Mouse (Mus musculus): Measurements from ENCODE around the gene St6galnac6. TPM values are rescaled to one million over a fixed set of nuclear protein-coding genes. Genes with fewer than 3 reads are reported as not detected.
A peak's percentile ranks its signal among the peaks of the same experiment; 100 is the strongest.

St6galnac6 gene
- polyA plus RNA-seq, 1 experiment from 2014 or later = 27.7 TPM

- Histone ChIP-seq H3K4me2 (no peak overlapping the region), H3K4me3 (no peak overlapping the region), H3K4me1 (replicated peaks) (peaks cover 14% of the 10 kb centered on the region), H3K27ac (replicated peaks) (no peak overlapping the region), H3K9me3 (no peaks in the 10 kb centered on the region), H3K9ac (no peak overlapping the region), H3K36me3 (peaks cover 4% of the 10 kb centered on the region; the same call in 1 of the 2 replicates), H3K27me3 (no peaks in the 10 kb centered on the region)
- ATAC-seq (ENCODE audit: low FRiP score, low read depth) = no peak
- 63% methylated on average over 5 of the region's 5 CpGs for WGBS
Observed at GRCm38 (mm10) chr2:32633660-32634059, 34.2 kb downstream of the St6galnac6 start.

DNA sequence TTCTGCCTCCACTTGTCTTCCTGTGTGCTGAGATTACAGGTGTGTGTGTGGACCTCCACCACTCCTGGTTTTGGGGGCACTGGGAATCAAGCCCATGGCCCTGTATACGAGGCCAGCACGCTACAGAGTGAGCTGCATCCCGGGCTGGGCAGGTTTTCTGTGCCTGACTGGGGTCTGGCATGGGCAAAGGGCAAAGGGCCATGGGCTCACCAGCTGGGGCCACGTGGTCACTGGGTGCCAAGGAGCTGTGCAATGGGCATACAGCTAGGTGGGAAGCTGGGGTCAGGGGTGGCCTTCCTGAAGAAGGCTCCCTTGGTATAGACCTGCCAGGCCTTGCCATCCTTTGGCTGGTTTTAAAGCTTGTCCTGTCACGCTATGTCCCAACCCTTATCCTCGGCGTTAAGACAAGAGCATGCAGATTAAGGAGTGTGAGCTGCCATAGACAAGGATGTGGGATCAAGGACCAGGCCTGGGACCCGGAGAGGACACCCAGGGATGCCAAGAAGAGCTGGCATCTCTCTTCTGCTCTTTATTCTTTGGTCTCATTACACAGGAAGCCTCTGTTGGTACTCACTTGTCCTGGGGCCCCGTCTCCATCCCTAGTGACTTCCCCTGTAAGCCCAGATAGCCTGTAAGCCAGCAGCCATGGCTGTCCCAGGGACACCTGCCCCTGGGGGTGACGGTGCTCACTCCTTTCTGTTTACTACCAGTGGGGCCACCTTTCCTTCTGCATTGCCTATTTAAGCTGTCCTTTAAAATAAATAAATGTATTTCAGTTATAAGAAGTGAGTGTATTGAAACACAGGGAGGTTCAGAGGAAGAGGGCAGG lies 35.0 kb downstream of the St6galnac6 start:
- no peak for ATAC-seq (ENCODE audit: low FRiP score, low read depth)

GRCm38 (mm10) chr2:32636617-32637016 lies 37.1 kb downstream of the St6galnac6 start:
- H3K27ac ChIP-seq (replicated peaks) = no peak overlapping the region
- no peak for ATAC-seq (ENCODE audit: low FRiP score, low read depth)
- no peak overlapping the region for H3K4me3 ChIP-seq
- no peaks in the 10 kb centered on the region; the same call in 1 of the 2 replicates for H3K4me1 ChIP-seq (replicated peaks)
- H3K9me3 ChIP-seq = no peaks in the 10 kb centered on the region
- no peak overlapping the region for H3K4me2 ChIP-seq
- H3K36me3 ChIP-seq = peaks cover 4% of the 10 kb centered on the region; the same call in 1 of the 2 replicates
- H3K27me3 ChIP-seq = no peaks in the 10 kb centered on the region
- no peak overlapping the region for H3K9ac ChIP-seq
- 84% methylated on average over 7 of the region's 7 CpGs for WGBS

More for the DNA sequence above, 35.0 kb downstream of the St6galnac6 start:
- Histone ChIP-seq H3K9ac (no peak overlapping the region), H3K4me2 (no peak overlapping the region), H3K4me1 (replicated peaks) (peaks cover 6% of the 10 kb centered on the region), H3K27ac (replicated peaks) (no peak overlapping the region), H3K27me3 (no peaks in the 10 kb centered on the region), H3K4me3 (no peak overlapping the region), H3K36me3 (peaks cover 4% of the 10 kb centered on the region; the same call in 1 of the 2 replicates), H3K9me3 (no peaks in the 10 kb centered on the region)
- 88% methylated on average over 10 of the region's 10 CpGs for WGBS

DNA sequence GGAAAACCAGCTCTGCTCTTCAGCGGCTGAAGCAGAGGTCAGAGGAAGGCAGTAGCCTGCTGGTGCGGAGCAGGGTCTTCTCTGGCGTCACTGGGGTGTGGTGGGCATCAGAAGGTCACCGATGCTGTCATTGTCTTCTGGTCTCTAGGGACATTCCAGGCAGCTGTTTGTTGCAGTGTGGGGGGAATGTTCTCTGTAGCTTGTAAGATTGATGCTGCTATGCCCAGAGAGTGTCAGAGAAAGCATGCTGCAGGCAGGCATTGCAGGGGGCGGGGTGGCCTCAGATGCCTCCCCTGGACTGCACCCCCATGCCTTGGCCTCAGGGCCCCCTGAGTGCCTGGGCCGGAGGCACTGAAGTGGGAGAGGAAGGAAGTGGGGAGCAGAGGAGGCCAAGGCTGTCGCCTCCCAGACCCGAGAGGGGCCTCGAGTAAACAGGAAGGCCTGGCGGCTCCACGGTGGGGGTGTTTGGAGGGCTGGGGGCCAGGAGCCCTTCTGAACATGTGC lies 38.3 kb downstream of the St6galnac6 start:
- ATAC-seq (ENCODE audit: low FRiP score, low read depth) = peak; percentile 49; the same call in 1 of the 2 replicates
- Histone ChIP-seq H3K4me3 (no peak overlapping the region), H3K9ac (no peak overlapping the region), H3K27me3 (no peaks in the 10 kb centered on the region), H3K9me3 (no peaks in the 10 kb centered on the region), H3K4me1 (replicated peaks) (peaks cover 2% of the 10 kb centered on the region; the same call in 1 of the 2 replicates), H3K4me2 (no peak overlapping the region), H3K27ac (replicated peaks) (no peak overlapping the region), H3K36me3 (peaks cover 4% of the 10 kb centered on the region; the same call in 1 of the 2 replicates)
- WGBS = 31% methylated on average over 11 of the region's 11 CpGs

DNA sequence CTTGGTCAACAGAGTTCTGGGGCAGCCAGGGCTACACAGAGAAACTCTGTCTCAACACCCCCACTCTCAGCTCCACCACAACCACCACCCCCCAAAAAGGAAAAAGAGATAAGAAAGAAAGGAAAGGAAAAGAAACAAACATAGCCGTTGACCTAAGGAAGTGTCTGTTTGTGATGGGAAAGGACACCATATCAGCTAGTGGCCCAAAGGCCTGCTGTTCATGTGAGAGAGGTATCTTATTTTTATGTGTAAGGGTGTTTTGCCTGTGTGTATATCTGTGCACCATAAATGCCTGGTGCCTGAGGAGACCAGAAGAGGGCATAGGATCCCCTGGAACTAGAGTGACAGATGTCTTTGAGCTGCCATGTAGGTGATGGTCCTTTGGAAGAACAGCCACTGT lies 40.1 kb downstream of the St6galnac6 start:
- H3K4me3 ChIP-seq = no peak overlapping the region
- H3K4me1 ChIP-seq (replicated peaks) = peaks cover 5% of the 10 kb centered on the region; the same call in 1 of the 2 replicates
- H3K4me2 ChIP-seq = no peak overlapping the region
- no peak for ATAC-seq (ENCODE audit: low FRiP score, low read depth)
- no peaks in the 10 kb centered on the region for H3K27me3 ChIP-seq
- no peaks in the 10 kb centered on the region for H3K9me3 ChIP-seq
- WGBS = 95% methylated on average over 1 of the region's 1 CpGs
- no peaks in the 10 kb centered on the region for H3K36me3 ChIP-seq
- H3K9ac ChIP-seq = no peak overlapping the region
- no peak overlapping the region for H3K27ac ChIP-seq (replicated peaks)

DNA sequence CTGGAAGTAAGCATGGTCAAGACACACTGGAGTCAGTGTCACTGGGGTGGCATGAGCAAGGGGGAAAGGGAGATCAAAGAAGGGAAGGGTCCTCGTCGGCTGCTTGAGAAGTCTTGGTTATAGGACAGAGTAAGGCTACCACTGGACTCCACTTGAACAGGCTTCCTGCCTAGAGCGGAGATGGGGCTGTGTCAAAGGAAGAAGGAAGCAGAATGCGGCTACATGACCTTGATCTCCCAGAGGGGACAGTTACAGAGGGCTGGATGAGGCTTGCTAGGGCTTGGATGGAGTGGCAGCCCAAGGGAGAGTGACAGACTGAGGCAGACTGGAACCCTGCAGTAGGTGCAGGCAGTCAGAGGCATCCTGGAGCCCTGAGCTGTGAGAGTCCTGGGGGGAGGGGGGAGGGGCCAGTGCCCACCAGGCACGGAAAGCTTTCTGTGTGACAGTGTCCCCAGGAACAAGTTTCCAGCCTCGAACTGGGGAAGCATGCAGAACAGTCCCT lies 41.1 kb downstream of the St6galnac6 start:
- H3K4me3 ChIP-seq = no peak overlapping the region
- no peak overlapping the region for H3K4me2 ChIP-seq
- no peaks in the 10 kb centered on the region for H3K9me3 ChIP-seq
- no peak overlapping the region for H3K27ac ChIP-seq (replicated peaks)
- H3K27me3 ChIP-seq = no peaks in the 10 kb centered on the region
- H3K4me1 ChIP-seq (replicated peaks) = 0 out of 2 replicates have a peak, but pooled peaks cover 5% of the 10 kb centered on the region
- no peak for ATAC-seq (ENCODE audit: low FRiP score, low read depth)
- WGBS = 68% methylated on average over 6 of the region's 6 CpGs
- H3K36me3 ChIP-seq = no peaks in the 10 kb centered on the region
- no peak overlapping the region for H3K9ac ChIP-seq

DNA sequence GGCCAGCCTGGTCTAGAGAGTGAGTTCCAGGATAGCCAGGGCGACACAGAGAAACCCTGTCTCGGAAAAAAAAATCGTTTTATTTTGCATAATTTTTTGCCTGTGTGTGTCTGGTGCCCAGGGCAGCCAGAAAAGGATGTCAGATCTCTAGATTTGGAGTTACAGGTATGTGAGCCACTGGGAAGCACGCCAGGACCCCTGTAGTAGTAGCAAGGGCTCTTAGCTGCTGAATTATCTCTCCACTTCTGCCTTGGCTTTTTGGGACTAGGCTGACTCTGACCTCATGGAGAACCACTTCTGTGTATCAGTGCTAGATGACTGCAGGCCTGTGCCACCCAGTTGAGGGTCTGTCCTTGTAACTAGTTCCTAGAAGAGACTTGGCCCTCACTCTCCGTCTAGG lies 42.3 kb downstream of the St6galnac6 start:
- H3K36me3 ChIP-seq = no peaks in the 10 kb centered on the region
- H3K9me3 ChIP-seq = no peaks in the 10 kb centered on the region
- H3K9ac ChIP-seq = no peak overlapping the region
- ATAC-seq (ENCODE audit: low FRiP score, low read depth) = no peak
- H3K27ac ChIP-seq (replicated peaks) = no peak overlapping the region
- H3K4me3 ChIP-seq = no peak overlapping the region
- H3K4me1 ChIP-seq (replicated peaks) = 0 out of 2 replicates have a peak, but pooled peaks cover 5% of the 10 kb centered on the region
- H3K27me3 ChIP-seq = no peaks in the 10 kb centered on the region
- no peak overlapping the region for H3K4me2 ChIP-seq
- 86% methylated on average over 5 of the region's 5 CpGs for WGBS

- H3K4me3 ChIP-seq = no peak overlapping the region
- WGBS = 67% methylated on average over 7 of the region's 7 CpGs
- H3K27ac ChIP-seq (replicated peaks) = no peak overlapping the region; the same call in 1 of the 2 replicates
- H3K4me2 ChIP-seq = no peak overlapping the region
- H3K9ac ChIP-seq = no peak overlapping the region
- no peak for ATAC-seq (ENCODE audit: low FRiP score, low read depth)
- no peaks in the 10 kb centered on the region for H3K9me3 ChIP-seq
- 0 out of 2 replicates have a peak, but pooled peaks cover 5% of the 10 kb centered on the region for H3K4me1 ChIP-seq (replicated peaks)
- H3K27me3 ChIP-seq = no peaks in the 10 kb centered on the region
- no peaks in the 10 kb centered on the region for H3K36me3 ChIP-seq
Observed at GRCm38 (mm10) chr2:32642813-32643212, 43.3 kb downstream of the St6galnac6 start.

GRCm38 (mm10) chr2:32644083-32644482 lies 44.6 kb downstream of the St6galnac6 start:
- ATAC-seq (ENCODE audit: low FRiP score, low read depth) = no peak
- no peak overlapping the region for H3K27ac ChIP-seq (replicated peaks)
- no peak overlapping the region for H3K4me2 ChIP-seq
- 87% methylated on average over 9 of the region's 9 CpGs for WGBS
- H3K9me3 ChIP-seq = no peaks in the 10 kb centered on the region
- H3K9ac ChIP-seq = no peak overlapping the region
- no peaks in the 10 kb centered on the region for H3K36me3 ChIP-seq
- H3K4me1 ChIP-seq (replicated peaks) = 0 out of 2 replicates have a peak, but pooled peaks cover 5% of the 10 kb centered on the region
- H3K27me3 ChIP-seq = no peaks in the 10 kb centered on the region
- H3K4me3 ChIP-seq = no peak overlapping the region

DNA sequence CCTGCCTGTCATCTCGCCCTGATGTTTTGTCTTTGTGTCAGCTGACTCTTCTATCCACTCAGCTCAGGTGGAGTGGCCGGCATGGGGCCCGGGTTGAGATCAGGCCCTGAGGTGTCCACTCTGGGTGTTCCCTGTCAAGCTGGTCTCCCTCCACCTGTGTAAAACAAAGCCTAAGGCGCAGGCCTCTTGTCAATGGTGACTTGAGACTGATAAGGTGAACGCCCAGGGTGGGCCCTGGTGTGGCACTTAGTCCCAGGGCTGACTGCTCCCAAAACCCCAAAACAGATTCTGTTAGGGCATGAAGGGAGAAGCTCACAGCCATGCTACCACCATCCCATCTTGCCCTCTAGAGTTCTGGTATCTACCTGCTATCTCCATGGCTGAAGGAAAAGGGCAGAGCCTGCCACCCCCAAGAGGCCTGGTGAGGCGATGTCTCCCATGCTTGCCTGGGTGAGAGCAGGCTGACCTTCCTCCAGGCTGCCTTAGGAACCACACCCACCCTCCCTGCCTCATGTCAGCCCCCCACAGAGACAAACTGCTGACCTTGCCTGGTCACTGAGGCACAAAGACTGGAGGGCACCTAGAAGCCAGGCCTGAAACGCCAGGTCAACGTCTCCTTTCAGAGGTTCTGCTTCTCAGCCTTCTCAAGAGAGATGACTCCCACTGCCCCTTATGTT lies 45.4 kb downstream of the St6galnac6 start:
- Histone ChIP-seq H3K9me3 (no peaks in the 10 kb centered on the region), H3K4me2 (no peak overlapping the region), H3K36me3 (no peaks in the 10 kb centered on the region), H3K4me1 (replicated peaks) (0 out of 2 replicates have a peak, but pooled peaks cover 5% of the 10 kb centered on the region), H3K27me3 (no peaks in the 10 kb centered on the region), H3K9ac (no peak overlapping the region), H3K4me3 (no peak overlapping the region), H3K27ac (replicated peaks) (no peak overlapping the region)
- 85% methylated on average over 8 of the region's 8 CpGs for WGBS
- no peak for ATAC-seq (ENCODE audit: low FRiP score, low read depth)

- no peak overlapping the region for H3K27ac ChIP-seq (replicated peaks)
- no peak overlapping the region for H3K9ac ChIP-seq
- H3K4me3 ChIP-seq = no peak overlapping the region
- WGBS = 56% methylated on average over 3 of the region's 3 CpGs
- no peak overlapping the region for H3K4me2 ChIP-seq
- H3K9me3 ChIP-seq = no peaks in the 10 kb centered on the region
- no peak for ATAC-seq (ENCODE audit: low FRiP score, low read depth)
- H3K4me1 ChIP-seq (replicated peaks) = 0 out of 2 replicates have a peak, but pooled peaks cover 5% of the 10 kb centered on the region
- no peaks in the 10 kb centered on the region for H3K36me3 ChIP-seq
- H3K27me3 ChIP-seq = no peaks in the 10 kb centered on the region
Observed at GRCm38 (mm10) chr2:32645647-32646046, 46.1 kb downstream of the St6galnac6 start.
